Mouse (Mus musculus) heart, postnatal 0 days (tissue): ENCODE results near the gene Cntn5. TPM values are rescaled to one million over a fixed set of nuclear protein-coding genes. Genes with fewer than 3 reads are reported as not detected.

Experiments used
- ATAC-seq: fragments of 200-750 bp; cut with Nextera tagmentation; 2 replicates; pipeline ENCODE4 v1.8.0; 2017; ENCODE audit warnings: low read depth, moderate number of reproducible peaks, moderate library complexity; ENCODE audit not compliant: insufficient read depth
- DNase-seq: peaks from one replicate; pipeline ENCODE4 v3.0.0-alpha.2; 2016; ENCODE audit warnings: low spot score
- H3K27ac ChIP-seq: fragments of 300-500 bp; sonication (generic); 2 replicates; pipeline ENCODE4 v1.5.1; 2014; ENCODE audit warnings: low read depth, mild to moderate bottlenecking
- H3K27me3 ChIP-seq: fragments of 300-500 bp; sonication (generic); 2 replicates; pipeline ENCODE4 v1.6.1; 2014; ENCODE audit warnings: low read length, mixed read lengths; ENCODE audit not compliant: control insufficient read depth, insufficient read depth
- H3K36me3 ChIP-seq: fragments of 300-500 bp; sonication (generic); replicated peaks from 2 replicates; pipeline ENCODE4 v1.6.1; 2014; ENCODE audit warnings: low read length, mixed read lengths; ENCODE audit not compliant: control insufficient read depth, insufficient read depth
- H3K4me1 ChIP-seq: fragments of 300-500 bp; sonication (generic); 2 replicates; pipeline ENCODE4 v1.6.1; 2014; ENCODE audit warnings: antibody characterized with exemption; ENCODE audit not compliant: control insufficient read depth, insufficient read depth
- H3K4me2 ChIP-seq: fragments of 300-500 bp; sonication (generic); 2 replicates; pipeline ENCODE4 v1.6.1; 2014; ENCODE audit warnings: low read depth, mild to moderate bottlenecking, low read length, moderate library complexity
- H3K4me3 ChIP-seq: fragments of 300-500 bp; sonication (generic); 2 replicates; pipeline ENCODE4 v1.5.1; 2014; ENCODE audit warnings: low read depth, low read length
- H3K9ac ChIP-seq: fragments of 300-500 bp; sonication (generic); replicated peaks from 2 replicates; pipeline ENCODE4 v1.6.1; 2014; ENCODE audit warnings: low read depth, low read length, mixed read lengths
- H3K9me3 ChIP-seq: fragments of 300-500 bp; sonication (generic); replicated peaks from 2 replicates; pipeline ENCODE4 v1.6.1; 2016; ENCODE audit warnings: low read length; ENCODE audit not compliant: control insufficient read depth
- CTCF ChIP-seq: IDR thresholded peaks from 2 replicates; pipeline ENCODE4 v1.5.1; 2016; ENCODE audit warnings: antibody characterized with exemption, control low read depth, low read depth
- EP300 ChIP-seq: IDR thresholded peaks from 2 replicates; pipeline ENCODE4 v1.6.1; 2016; ENCODE audit warnings: antibody characterized with exemption, low read depth
- WGBS: fragments of 180-500 bp; shearing (Covaris S2); extraction: QIAGEN DNeasy Blood & Tissue Kit; methylation state at CpG from one replicate; pipeline ENCODE4 v1.1.7; 2014; 5-methylcytosine and 5-hydroxymethylcytosine counted together
- polyA plus RNA-seq: library from polyadenylated mRNA; unstranded; fragments of >200 nt; fragmentation: Nextera tagmentation; extraction: Ambion mirVana; gene quantifications from 2 replicates; pipeline ENCODE4 v1.2.1, GENCODE M21; 2015
- total RNA-seq: library from RNA; depleted of rRNA; stranded (reverse); fragments of >200 nt; gene quantifications from 2 replicates; pipeline ENCODE4 v1.2.3, GENCODE M21; 2014; ENCODE audit warnings: low replicate concordance

Gene Cntn5
- total and polyA plus RNA-seq, 2 experiments from 2014 or later, result 0.07 to 0.19 TPM

DNA sequence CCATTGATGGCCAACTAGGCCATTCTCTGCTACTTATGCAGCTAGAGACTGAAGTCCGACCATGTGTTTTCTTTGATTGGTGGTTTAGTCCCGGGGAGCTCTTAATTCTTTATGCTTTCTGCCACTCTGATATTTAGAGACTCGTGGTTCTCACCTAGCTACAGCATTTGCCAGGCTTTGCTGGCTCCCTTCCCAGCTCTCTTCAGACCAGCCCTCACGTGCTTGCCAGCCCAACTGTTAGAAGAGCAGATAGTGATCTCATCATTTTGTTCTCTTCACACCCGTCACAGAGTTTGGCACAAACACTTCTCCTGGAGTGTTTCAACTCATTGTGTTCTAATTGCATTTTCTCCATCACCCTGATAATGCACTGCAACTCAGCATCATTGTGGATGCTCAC lies 1005.5 kb downstream of the Cntn5 start:
- 27% methylated on average over 5 of the region's 5 CpGs for WGBS
- Histone ChIP-seq H3K27me3 (no peaks in the 10 kb centered on the region), H3K4me3 (no peak overlapping the region), H3K36me3 (no peaks in the 10 kb centered on the region), H3K27ac (no peak overlapping the region), H3K4me1 (no peaks in the 10 kb centered on the region), H3K9ac (no peak overlapping the region), H3K9me3 (no peaks in the 10 kb centered on the region), H3K4me2 (no peak overlapping the region)
- TF ChIP-seq CTCF, result no peak
- TF ChIP-seq EP300, result no peak
- ATAC-seq (peak; percentile 53), DNase-seq (no peak)

DNA sequence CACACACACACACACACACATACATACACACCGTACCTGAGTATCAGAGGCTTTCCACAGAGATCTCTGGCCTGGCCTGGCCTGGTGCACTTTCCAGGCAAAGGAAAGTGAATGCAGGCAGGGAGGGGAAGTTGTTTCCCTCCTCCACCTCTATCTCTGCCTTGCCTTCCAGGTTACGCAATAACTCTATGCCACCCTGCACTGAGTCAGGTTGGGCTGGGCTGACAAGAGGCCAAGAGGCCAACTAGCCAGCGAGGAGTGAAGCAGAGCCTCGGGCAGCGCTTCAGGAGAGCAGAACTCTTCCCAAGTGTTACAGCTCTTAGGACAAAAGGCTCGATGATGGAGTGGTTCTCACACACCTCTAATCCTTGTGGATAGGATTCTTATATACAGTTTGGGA lies 1018.4 kb downstream of the Cntn5 start:
- ATAC-seq, result no peak
- Histone ChIP-seq H3K4me3 (no peak overlapping the region), H3K4me2 (no peak overlapping the region), H3K27ac (no peak overlapping the region), H3K9ac (no peak overlapping the region), H3K36me3 (no peaks in the 10 kb centered on the region), H3K9me3 (no peaks in the 10 kb centered on the region), H3K4me1 (no peaks in the 10 kb centered on the region), H3K27me3 (no peaks in the 10 kb centered on the region)
- TF ChIP-seq CTCF (no peak), EP300 (no peak)
- 68% methylated on average over 6 of the region's 6 CpGs for WGBS
- DNase-seq, result no peak

DNA sequence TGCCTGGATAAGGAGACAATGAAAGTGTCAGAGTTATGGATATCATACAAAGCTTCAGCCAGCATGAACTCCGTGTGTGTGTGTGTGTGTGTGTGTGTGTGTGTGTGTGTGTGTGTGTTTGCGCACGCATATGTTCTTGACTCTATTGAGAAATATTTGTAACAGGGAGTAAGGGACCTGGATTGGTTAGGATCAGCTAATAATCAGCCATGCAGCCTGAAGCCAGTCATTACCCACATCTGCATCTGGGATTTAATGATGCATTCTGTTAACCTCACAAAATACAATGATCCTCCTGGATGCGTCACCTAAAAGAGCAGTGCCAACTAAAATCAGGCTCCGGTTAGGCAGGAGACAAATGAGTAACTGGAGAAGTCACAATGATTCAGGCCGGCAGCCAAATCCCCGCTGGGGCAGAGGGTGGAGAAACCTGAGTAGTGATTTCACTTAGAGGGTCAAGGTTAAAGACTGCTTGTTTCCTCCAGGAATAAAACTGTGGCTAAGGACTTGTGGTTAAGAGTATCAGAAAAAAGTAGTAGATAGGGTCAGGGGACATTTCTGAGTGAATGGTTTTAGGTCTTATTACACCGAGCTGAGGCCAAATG lies 1021.7 kb downstream of the Cntn5 start:
- Histone ChIP-seq H3K4me2 (no peak overlapping the region), H3K36me3 (no peaks in the 10 kb centered on the region), H3K4me3 (no peak overlapping the region), H3K27me3 (no peaks in the 10 kb centered on the region), H3K9ac (no peak overlapping the region), H3K27ac (no peak overlapping the region), H3K9me3 (no peaks in the 10 kb centered on the region), H3K4me1 (no peaks in the 10 kb centered on the region)
- ATAC-seq (no peak), DNase-seq (peak; percentile 26)
- no peak for TF ChIP-seq EP300
- no peak for TF ChIP-seq CTCF
- 56% methylated on average over 8 of the region's 8 CpGs for WGBS

GRCm38 (mm10) chr9:9872112-9873035 lies 1032.2 kb downstream of the Cntn5 start:
- Histone ChIP-seq H3K4me1 (no peaks in the 10 kb centered on the region), H3K27ac (no peak overlapping the region), H3K27me3 (no peaks in the 10 kb centered on the region), H3K36me3 (no peaks in the 10 kb centered on the region), H3K4me2 (no peak overlapping the region), H3K4me3 (no peak overlapping the region), H3K9me3 (no peaks in the 10 kb centered on the region), H3K9ac (no peak overlapping the region)
- no peak for DNase-seq
- no peak for ATAC-seq
- WGBS, result 34% methylated on average over 7 of the region's 7 CpGs
- TF ChIP-seq CTCF (no peak), EP300 (no peak)

DNA sequence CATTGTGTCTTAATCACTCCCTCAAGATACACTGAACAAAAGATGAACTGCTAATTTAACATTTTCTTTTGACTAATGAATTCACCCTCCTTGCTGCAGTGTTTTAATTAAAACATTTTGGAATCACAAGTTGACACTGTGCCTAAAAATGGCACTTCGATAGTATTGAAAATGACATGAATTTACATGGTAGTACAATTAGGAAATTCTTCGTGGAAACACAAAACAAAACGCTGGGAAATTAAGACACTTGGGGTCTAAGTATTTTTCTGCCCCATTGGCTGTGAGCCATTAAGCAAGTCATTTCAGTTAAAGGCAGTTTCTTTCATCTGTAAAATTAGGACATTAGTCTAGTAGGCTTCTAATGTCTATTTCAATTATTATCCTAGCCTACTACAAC lies 1043.9 kb downstream of the Cntn5 start:
- H3K9me3 ChIP-seq, result no peaks in the 10 kb centered on the region
- no peak for TF ChIP-seq EP300
- no peak for TF ChIP-seq CTCF
- H3K27ac ChIP-seq, result no peak overlapping the region
- no peak overlapping the region for H3K9ac ChIP-seq
- no peak for DNase-seq
- H3K4me1 ChIP-seq, result no peaks in the 10 kb centered on the region
- WGBS, result 74% methylated on average over 3 of the region's 3 CpGs
- H3K4me3 ChIP-seq, result no peak overlapping the region
- no peak for ATAC-seq
- H3K36me3 ChIP-seq, result no peaks in the 10 kb centered on the region
- no peak overlapping the region for H3K4me2 ChIP-seq
- H3K27me3 ChIP-seq, result no peaks in the 10 kb centered on the region
